Mouse (Mus musculus) ZHBTc4 (cell line): ENCODE data around the gene Tshz2.

Experiments used
- DNase-seq: peaks from one replicate; pipeline ENCODE4 v3.0.0-alpha.2; 2011; ENCODE audit warnings: low read depth, low spot score

Tshz2 gene

DNA sequence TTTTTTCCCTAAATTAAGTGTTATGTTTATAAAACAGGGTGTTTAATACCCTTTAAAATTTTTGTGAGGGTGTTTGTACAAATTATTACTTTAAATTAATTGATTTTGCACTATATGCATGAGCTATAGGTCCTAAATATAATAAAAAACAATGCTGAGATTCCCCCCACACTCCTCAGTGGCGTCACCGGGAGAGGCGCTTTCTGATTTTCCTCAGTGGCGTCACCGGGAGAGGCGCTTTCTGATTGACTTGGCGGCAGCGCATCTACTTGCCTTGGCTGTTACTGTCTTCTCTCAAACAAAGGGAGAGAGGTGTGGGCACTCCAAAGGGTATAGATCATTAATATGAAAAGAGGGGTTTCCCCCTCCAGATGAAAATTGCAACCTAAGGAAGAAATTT lies 179.2 kb downstream of the Tshz2 start:
- DNase-seq: no peak

DNA sequence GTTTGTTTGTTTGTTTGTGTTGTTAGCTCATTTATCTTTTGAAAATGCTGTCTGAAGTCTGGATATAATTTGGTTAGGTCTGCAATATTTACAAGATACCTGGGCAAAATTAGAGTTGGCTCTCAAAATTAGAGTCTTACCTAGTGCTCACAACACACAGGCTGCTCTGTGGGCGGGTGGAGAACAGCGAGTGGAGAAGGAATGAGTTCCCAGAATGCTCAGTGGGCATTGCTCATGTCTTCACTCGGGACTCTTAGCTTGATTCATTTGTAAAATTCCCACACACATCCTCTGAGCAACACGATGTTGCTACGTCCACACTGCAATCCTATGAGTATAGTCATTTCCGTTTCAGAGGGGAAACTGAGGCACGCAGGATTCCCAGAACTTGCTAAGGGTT lies 180.1 kb downstream of the Tshz2 start:
- DNase-seq: no peak

DNA sequence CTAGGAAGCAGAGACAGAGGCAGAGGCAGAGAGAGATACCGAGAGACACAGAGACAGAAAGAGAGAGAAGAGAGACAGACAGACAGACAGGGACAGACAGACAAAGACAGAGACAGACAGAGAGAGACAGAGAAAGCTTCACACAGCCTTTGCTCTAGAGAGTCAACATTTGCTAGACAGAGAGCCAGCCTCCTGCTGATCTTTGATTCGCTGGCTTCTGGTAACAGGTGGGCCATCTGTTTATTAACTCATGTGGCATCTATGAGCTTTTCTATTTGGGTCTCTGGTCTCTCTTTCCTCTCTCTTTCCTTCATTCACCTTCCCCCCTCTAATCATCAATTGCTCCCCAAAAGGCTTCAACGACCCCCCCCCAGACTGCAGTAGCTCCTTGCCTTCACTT lies 181.5 kb downstream of the Tshz2 start:
- no peak for DNase-seq

DNA sequence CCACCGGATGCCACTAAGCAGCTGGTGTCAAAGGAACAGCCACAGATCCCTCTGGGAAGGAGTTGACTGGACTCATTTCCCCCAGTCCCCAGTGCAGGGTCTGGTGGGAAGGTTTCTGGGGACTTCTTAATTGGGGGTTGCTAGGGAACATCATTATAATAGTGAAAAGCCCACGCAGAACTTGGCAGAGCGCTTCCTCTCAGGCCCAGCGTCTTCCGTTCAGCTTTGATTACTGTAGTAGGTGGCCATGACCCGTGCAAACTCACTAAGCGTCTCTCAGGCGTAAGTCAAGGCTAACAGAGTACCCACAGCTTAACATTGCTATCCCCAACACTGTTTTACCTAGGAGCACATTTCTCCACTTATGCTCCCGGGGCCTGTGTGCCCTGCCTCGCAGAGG lies 181.9 kb downstream of the Tshz2 start:
- no peak for DNase-seq

DNA sequence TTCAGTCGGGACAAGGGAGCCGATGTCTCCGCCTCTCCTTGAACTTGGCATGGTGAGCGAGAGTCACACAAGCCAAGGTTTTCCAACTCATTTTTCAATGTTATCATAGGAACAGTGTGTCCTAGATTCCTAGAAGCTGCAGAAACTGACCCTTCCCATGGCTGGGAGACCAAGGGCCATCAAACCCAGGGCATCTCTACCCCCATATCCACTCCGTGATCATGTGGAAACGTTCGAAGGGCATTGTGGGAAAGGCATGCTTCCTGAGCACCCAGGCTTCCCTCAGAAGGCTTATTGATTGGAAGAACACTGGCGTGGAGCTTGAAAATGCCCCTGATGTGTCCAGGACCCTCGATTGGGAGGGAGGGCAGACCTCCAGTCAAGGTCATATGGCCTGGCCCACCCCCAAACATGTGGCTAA lies 188.2 kb downstream of the Tshz2 start:
- DNase-seq: no peak

DNA sequence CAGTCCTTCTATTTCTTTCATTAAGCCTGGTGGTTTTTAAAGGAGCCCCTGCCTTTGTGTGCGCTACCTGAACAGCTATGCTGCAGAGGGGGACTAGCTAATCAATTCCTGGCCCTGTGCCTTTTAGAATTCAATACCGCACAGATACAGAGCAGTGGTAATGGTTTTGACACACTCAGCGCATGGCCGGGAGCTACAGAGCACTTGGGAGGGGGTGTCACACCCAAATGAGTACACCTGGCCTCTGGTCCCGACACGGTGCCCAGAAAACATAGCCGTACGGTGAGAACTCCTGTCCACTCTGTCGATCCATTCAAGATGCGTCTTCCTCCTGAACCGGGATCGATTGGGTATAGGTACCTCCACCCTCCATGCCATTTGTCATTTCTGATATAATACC lies 193.1 kb downstream of the Tshz2 start:
- DNase-seq: no peak

DNA sequence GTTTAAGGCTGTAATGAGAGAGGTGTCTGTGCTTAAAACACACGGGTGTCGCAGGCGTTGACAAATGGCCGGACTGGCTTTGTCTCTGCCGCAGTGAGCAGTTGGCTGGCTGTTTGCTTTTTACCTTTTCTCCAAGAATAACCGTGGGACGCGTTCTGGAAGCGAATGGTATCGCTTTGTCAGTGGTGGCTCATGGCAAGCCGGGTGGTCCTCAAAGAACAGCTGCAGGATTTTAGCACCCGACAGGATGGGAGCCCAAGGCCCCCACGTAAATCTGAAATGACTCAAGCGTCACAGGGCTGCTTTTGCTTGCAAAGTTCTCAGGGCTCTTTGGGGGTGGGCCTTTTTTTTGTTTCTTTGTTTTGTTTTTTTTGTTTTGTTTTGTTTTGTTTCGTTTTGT lies 193.5 kb downstream of the Tshz2 start:
- DNase-seq: no peak

DNA sequence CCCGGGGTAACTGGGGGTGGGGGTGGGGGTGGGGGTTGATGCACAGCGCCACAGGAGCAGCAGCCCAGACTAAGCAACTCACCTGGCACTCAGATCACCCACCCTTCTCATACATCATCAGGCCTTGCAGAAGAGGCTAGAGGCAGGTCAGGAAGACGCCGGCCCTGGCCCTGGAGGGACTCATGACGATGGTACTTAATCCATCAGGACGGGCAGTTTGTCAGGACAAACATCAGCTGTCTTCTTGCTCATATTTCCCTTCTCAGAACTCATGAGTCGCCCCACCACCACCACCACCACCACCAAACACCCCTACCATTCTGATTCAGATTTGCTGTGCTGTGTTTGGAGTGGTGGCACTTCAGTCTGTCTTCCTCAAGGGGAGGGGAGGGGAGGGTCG lies 194.0 kb downstream of the Tshz2 start:
- DNase-seq: no peak

DNA sequence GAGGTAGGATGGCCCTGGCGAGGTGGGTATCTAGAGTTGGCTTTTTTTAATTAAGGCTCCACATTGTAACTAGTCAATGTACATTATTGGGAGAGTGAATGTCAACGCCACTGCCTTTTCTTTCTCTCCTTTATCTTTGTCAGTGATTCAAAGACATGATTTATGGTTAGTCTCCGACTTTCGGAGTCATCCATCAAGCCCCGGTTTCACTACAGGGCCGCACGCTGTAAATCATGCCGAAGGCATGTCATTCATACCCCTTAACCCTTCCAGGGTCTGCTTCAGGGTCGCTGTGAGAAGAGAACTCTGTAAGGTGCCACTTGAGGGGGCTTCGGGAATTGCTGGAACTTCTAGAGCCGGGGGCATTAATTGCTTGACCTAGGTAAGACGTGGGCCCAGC lies 199.4 kb downstream of the Tshz2 start:
- no peak for DNase-seq

DNA sequence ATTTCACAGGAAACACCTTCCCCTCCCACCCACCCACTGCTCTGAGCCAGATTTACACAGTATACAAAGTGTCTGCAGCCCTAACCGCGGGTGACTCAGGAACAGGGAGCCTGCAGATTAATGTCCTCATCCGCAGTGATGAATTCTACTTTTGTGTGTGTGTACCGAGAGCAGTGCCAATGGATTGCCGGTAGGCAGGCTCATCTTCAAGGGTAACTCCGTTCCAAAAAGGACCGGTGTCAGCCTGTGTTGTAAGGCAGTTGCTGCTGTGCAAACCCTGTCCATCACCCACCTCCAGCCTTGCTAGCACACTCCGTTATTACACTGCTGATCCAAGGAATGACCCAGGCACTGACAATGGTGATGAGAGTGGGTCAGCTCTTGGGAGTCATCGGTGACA lies 200.8 kb downstream of the Tshz2 start:
- no peak for DNase-seq

DNA sequence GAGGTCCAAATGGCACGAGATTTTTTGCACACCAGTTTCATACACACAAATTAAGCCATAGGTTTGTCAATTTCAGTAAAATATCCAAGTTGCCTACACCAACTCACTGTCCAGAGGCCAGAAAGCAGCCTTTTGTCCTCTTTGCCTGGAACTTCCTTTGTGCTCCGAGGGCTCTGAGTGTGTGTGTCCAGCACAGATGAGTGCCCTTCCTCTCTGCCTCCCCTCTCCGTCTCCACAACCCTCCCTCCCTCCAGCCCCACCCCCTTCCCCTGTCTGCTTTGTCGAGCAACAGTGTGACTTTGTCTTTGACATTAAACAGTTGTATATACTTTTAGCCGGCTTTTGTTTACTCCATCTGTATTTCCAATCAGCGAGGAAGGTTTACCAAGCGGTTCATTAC lies 201.8 kb downstream of the Tshz2 start:
- DNase-seq: no peak

DNA sequence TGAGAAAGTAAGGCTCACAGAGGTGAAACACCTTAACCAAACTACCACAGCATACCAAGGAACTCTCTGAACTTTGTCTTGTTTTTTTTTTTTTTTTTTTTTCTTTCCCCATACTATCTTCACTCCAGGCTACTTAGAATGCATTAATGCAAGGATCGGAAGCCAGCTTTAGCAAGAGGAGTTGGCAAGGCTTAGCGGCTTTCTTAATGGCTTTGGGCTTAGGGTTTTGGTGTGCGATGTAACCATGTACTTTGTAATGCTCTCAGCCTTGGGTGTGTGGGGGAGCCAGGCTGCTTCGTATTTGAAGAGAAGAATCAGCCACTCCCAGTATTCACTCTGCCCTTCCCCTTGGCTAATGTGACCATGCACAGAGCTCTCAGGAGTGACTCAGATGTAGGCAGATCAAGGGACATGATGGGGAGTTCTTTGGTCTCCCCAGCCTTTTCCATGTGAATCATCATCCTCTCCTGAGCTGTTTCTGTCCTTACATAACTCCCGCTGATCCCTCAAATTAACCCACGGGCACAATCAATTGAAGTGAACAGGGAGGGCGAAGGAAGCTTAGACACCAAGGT lies 204.3 kb downstream of the Tshz2 start:
- DNase-seq: no peak

DNA sequence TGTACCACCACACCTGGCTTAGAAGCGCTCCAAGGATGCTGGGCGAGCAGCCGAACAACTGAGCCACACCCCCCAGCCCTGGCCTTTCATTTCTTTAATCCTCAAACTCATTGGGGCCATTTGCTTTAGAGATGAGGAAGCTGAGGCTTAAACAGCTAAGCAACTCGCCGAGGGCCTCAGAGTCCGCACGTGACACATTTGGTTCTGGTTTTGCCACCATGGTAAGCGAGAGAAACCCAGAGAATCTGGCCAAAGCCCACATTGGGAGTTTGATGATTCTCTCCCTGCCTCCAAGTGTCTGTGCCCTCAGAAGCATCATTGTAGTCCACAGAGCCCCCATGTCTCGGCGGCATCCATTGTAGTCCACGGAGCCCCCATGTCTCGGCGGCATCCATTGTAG lies 205.7 kb downstream of the Tshz2 start:
- DNase-seq: peak; percentile 62

DNA sequence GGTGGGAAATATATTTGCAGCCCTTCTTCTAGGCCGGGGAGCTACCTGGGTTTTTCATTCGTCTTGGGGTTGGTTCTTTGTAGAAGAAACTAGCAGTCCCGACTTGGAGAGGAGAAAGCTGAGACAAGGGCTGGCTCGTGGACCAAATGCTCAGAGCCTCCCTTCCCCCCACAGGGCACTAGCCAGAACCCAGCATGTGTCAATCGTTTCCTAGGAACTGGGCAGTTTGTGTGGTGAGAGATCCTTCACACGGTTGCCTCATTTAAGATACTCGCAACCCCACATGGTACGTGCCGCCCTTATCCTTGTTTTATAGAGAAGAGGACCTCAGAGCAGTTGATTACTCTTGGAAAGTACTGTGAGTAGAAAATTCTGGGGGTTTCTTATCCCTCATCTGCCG lies 208.6 kb downstream of the Tshz2 start:
- no peak for DNase-seq

DNA sequence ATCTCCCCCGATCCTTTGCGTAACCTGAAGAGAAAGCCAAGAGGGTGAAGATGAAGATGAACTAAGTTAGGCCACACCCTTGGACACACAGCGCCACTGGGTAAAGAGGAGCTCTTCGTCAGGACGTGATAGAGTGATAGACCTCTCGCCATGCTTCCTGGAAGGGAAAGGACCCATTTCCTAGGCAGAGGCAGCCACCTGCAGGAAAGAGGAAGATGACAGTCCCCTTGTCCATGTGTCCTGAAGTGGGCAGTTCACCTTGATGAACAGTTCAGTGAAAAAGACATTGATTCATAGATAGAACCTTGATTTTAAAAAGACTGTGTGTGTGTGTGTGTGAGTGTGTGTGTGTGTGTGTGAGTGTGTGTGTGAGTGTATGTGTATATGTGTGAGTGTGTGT lies 209.7 kb downstream of the Tshz2 start:
- DNase-seq: no peak

DNA sequence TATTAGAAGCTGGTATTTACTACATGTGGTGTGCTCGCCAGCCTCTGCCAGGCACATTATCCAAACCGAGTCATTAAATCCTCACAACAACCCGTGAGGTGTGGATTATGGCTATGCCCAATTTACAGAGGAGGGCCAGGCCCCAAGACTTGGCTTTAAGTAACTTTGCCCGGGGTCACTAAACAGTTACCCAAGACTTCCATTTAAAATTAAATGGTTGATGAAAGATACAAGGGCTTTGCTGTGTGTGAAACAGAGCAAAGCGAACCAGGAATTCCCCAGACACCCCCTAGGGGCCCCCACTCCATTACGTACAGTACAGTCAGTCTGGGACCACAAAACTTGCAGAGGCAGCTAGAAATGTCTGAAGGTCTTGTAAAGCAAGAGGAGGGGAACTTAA lies 210.7 kb downstream of the Tshz2 start:
- no peak for DNase-seq

DNA sequence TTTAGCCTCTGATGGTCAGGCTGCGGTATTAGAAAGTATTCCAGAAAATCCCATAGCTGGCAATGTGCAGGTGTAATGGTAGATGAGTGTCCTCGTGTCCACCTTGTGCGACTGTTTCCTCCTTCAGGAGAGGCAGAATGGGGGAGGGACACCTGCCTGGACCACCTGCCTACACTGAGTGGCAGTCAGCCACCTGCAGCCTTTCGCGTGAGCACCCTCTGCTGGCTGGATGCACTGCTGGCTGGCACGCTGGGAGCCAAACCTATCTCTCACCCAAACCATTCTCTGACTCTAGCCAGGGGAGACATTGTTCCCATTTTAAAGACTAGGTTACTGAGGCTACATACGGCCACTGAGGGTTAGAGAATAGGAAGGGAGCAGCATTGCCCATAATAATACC lies 216.3 kb downstream of the Tshz2 start:
- DNase-seq: peak; percentile 58

DNA sequence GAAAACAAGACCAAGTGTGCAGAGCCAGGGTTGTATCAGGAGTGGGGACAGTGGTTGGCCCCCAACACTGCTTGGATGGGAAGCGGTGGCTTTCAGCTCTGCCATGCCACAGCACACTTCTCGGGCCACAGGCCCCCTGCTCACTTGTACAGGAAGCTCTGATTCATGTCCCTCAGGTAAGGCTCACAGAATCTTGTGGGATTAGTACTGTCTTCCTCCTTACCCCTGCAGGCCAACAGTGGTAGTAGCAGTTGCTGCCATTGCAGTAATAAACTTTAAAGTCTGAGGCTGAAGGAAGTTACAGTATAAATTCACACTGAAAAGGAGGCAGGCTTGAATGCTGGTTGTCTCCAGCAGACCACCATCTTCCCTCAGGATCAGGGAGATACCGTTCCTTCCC lies 216.7 kb downstream of the Tshz2 start:
- peak; percentile 44 for DNase-seq

DNA sequence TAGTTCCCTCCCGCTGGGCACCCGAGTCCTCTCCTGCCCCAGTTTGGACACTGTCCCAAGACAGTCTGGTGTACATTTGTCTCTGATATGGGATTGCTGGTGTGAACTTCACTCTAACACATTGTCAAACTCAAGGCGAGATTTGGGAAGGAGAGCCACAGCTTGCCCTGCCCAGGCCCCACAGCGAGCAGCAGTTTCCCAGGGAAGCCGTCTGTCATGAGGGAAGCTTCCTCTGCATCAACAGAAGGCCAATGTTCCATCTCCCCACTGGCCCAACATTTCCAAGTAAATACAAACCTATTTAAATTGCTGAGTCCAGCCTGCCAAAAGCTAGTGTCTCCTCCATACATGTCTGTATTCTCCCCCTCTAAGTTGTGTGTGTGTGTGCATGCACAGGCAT lies 218.8 kb downstream of the Tshz2 start:
- DNase-seq: no peak

DNA sequence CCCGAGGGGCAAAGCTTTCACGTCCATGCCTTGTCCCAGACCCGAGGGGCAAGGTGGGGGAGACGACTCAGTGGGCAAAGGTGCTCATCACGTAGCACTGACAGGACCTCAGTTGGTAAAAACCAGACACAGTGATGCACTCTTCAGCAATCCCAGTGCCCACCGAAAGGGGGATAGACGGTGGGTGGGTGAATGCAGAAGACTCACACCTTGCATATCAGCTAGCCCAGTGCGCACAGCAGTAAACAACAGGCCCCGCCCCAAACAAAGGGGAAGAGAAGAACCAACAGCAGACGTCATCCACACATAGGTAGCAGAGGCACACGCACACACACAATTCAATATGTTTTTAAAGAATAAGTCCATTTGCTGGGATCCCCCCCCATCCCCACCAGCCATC lies 221.7 kb downstream of the Tshz2 start:
- DNase-seq: peak; percentile 55

DNA sequence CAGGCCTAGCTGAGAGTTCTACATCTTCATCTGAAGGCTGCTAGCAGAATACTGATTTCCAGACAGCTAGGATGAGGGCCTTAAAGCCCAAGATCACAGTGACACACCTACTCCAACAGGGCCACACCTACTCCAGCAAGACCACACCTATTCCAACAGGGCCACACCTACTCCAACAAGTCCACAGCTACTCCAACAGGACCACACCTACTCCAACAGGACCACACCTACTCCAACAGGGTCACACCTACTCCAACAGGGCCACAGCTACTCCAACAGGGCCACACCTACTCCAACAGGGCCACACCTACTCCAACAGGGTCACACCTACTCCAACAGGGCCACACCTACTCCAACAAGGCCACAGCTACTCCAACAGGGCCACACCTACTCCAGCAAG lies 224.2 kb downstream of the Tshz2 start:
- DNase-seq: peak; percentile 43

DNA sequence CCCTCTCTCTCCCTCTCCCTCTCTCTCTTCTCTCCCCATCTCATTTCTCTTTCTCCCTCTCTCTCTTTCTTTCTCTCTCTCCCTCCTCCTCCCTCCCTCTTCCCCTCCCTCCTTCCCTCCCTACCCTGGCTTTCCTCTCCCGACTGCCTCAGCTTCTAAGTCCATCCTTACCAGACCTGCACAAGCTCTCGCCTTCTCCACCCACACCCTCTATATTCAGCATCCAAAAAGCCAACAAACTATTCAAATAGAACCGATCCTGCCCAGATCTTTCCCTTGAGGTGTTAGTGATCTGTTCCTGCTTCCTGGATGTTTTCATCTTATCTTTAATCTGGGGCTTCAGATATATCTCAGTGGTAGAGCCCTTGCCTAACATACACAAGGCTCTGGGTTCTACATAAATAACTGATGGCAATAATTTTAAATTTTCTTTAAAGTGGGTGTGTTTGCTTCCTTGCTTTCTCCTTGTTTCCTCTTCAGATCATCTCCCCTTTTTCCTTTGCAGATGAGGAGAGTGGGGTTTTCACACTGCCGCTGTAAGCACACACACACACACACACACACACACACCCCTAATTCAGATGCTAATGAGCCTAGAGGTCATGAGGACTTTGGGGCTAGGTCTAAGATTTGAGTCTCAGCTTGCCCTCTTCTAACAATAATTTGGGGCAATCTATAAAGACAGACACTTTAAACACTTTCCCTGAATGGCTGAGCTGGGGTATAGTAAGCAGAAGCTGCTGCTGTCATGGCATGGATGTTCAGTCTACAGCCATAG lies 226.5 kb downstream of the Tshz2 start:
- peak; percentile 49 for DNase-seq

DNA sequence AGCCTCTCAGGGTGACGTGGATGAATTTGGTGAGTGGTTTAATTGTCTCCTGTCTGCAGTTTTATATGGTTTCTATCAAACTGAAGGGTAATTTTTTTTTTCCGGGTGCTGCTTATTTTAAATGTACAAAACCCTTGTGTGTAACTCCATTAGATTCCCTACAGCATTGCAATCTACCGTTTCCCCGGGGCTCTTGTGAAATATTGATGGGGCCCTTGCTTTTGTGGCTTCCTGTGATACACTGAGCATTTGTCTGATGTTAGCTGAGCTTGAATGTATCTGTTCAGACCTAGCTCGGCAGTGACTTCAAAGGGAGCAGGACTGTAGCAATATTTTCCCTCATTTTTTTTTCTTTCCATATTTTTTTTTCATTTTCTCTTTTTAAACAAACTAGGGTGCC lies 228.1 kb downstream of the Tshz2 start:
- no peak for DNase-seq

DNA sequence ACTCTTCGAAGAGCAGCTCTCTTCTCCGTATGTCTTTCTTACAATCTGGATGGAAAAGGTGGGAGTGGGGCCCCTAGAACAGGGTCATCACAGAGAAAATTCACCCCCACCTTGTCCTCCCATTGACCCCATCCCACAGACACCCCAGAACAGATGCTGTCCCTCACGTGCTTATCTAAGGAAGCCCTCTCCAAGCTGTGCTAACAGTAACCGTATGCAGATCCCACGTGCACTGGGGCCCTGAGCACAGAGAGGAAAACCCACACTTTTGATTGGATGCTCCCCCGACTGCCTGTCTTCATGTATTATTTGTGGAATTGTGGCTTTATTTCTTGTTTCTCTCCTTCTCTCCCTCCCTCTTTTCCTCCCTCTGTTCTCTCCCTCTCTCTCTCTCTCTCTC lies 229.9 kb downstream of the Tshz2 start:
- DNase-seq: no peak
